Comparison of ENCODE assay signal across 10 mouse cellular contexts in the genomic region with DNA sequence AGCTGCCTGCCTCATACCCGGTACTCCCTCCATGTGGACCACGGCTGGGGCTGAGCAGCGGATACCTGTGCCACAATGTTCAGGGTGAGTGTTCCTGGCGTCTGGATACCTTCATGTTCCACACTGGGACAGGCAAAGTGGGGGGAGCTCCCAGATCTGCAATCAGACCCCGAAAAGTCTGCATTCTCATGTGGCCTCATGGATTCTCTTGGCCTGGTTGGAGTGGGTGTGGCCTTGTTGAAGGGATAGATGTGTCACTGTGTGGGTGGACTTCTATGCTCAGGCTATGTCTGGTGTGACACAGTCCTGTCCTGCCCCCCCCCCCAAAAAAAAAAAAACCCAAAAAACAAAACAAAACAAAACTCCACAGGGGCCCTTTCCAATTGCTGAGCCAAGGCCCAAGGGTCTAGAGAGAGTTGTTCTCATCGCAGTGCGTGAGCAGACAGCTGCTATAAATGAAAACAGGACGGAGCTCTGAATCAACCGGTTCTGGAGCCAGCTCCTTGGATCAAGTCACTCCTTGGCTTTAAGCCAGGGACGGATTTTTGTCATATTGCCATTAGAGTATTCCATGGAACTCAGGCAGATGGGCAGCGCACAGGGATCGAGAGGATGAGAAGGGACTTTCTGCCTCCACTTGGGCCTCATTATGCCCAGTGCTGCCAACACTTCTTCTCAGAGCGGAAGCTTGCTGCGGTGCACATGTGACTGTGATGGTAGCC. TPM values are rescaled to one million over a fixed set of nuclear protein-coding genes. Genes with fewer than 3 reads are reported as not detected.
A peak's percentile ranks its signal among the peaks of the same experiment; 100 is the strongest.
DNase-seq lines count a peak whose midpoint lies in the region; ATAC-seq and TF ChIP-seq lines count a peak whose summit lies in the region.
"Had no signal": no experiment of that assay in that cellular context is flagged by ENCODE, and none has a peak within 500 bp of the region (broad histone marks: within the 10 kb centered on the region; RNA-seq: fewer than 3 reads in every experiment).

No protein-coding gene starts in this region.

- no peak for TF ChIP-seq CTCF in kidney, adult 2 months (conservative IDR thresholded peaks at IDR 0.05; ENCODE audit: insufficient read depth, insufficient read length, low read depth, low read length)

- H3K4me1 ChIP-seq in heart, embryonic 10.5 days: peaks cover 17% of the 10 kb centered on the region
- H3K4me1 ChIP-seq in kidney, adult 2 months (ENCODE audit: control insufficient read depth, insufficient read depth, low read length): no peaks in the 10 kb centered on the region
- H3K4me1 ChIP-seq in limb, embryonic 14.5 days (ENCODE audit: control insufficient read depth, insufficient read depth, low read length): peaks cover 27% of the 10 kb centered on the region
- peaks cover 23% of the 10 kb centered on the region; the same call in 1 of the 2 replicates for H3K4me1 ChIP-seq in stomach, embryonic 14.5 days (ENCODE audit: control insufficient read depth, insufficient read depth, low read length)

- H3K27ac ChIP-seq in heart, embryonic 10.5 days: no peak overlapping the region
- H3K27ac ChIP-seq in kidney, adult 2 months (ENCODE audit: insufficient read depth, low read depth, low read length): peak overlapping the region; percentile 68; the same call in 1 of the 2 replicates
- peak overlapping the region; percentile 70 for H3K27ac ChIP-seq in limb, embryonic 14.5 days (replicated peaks; ENCODE audit: low read depth, low read length)
- peak overlapping the region; percentile 86 for H3K27ac ChIP-seq in stomach, embryonic 14.5 days (ENCODE audit: low read length)
- H3K27ac ChIP-seq: neural tube, embryonic 13.5 days had no signal

- H3K4me3 ChIP-seq in heart, embryonic 10.5 days: no peak overlapping the region
- no peak overlapping the region for H3K4me3 ChIP-seq in kidney, adult 2 months (ENCODE audit: insufficient read depth, low read depth, low read length)
- no peak overlapping the region for H3K4me3 ChIP-seq in limb, embryonic 14.5 days (replicated peaks; ENCODE audit: low read length)
- H3K4me3 ChIP-seq in stomach, embryonic 14.5 days (ENCODE audit: low read depth, low read length): no peak overlapping the region
- H3K4me3 ChIP-seq: erythroblast, embryonic 14.5 days; neural tube, embryonic 13.5 days had no signal

- peak; percentile 36 for ATAC-seq in limb, embryonic 14.5 days (ENCODE audit: low FRiP score, low read depth)
- ATAC-seq in stomach, embryonic 14.5 days (ENCODE audit: insufficient number of reproducible peaks, insufficient read depth, low FRiP score, low read depth): no peak
- no peak for ATAC-seq in erythroid progenitor cell, adult 5-6 weeks (replicated peaks; ENCODE audit: low FRiP score, poor library complexity, severe bottlenecking)

- no peaks in the 10 kb centered on the region for H3K9me3 ChIP-seq in heart, embryonic 10.5 days
- H3K9me3 ChIP-seq in limb, embryonic 14.5 days (ENCODE audit: control insufficient read depth, low read length): no peaks in the 10 kb centered on the region
- no peaks in the 10 kb centered on the region for H3K9me3 ChIP-seq in stomach, embryonic 14.5 days (ENCODE audit: control insufficient read depth, low read depth, low read length)
- H3K9me3 ChIP-seq: neural tube, embryonic 13.5 days had no signal

- WGBS in heart, embryonic 10.5 days: 85% methylated on average over 14 of the region's 14 CpGs
- 57% methylated on average over 14 of the region's 14 CpGs for WGBS in kidney, adult 2 months
- 54% methylated on average over 14 of the region's 14 CpGs for WGBS in limb, embryonic 14.5 days
- WGBS in stomach, embryonic 14.5 days: 61% methylated on average over 14 of the region's 14 CpGs

- no peak overlapping the region for H3K9ac ChIP-seq in limb, embryonic 14.5 days (ENCODE audit: low read depth, low read length, severe bottlenecking)
- no peak overlapping the region for H3K9ac ChIP-seq in stomach, embryonic 14.5 days (replicated peaks; ENCODE audit: low read depth, low read length)
- H3K9ac ChIP-seq: neural tube, embryonic 13.5 days had no signal

- no peak overlapping the region for H3K4me2 ChIP-seq in limb, embryonic 14.5 days (replicated peaks; ENCODE audit: low read depth, low read length, severe bottlenecking)
- no peak overlapping the region for H3K4me2 ChIP-seq in stomach, embryonic 14.5 days (replicated peaks; ENCODE audit: low read depth, low read length)
- H3K4me2 ChIP-seq: neural tube, embryonic 13.5 days had no signal

- no peaks in the 10 kb centered on the region for H3K36me3 ChIP-seq in heart, embryonic 10.5 days
- no peaks in the 10 kb centered on the region for H3K36me3 ChIP-seq in kidney, adult 2 months (ENCODE audit: control insufficient read depth, insufficient read depth, low read length)
- no peaks in the 10 kb centered on the region for H3K36me3 ChIP-seq in limb, embryonic 14.5 days (ENCODE audit: control insufficient read depth, insufficient read depth, low read length)
- no peaks in the 10 kb centered on the region for H3K36me3 ChIP-seq in stomach, embryonic 14.5 days (ENCODE audit: control insufficient read depth, insufficient read depth, low read length)
- H3K36me3 ChIP-seq: neural tube, embryonic 13.5 days had no signal

- no peak for TF ChIP-seq POLR2A in kidney, adult 2 months (IDR thresholded peaks at IDR 0.05; ENCODE audit: low read depth, low read length)
- no peak for TF ChIP-seq POLR2A in limb, embryonic 14.5 days (IDR thresholded peaks at IDR 0.05; ENCODE audit: borderline replicate concordance, extremely low read depth, insufficient read depth, insufficient read length)

- peak; percentile 94 to 95 for DNase-seq in heart, adult 18-20 months
- no peak for DNase-seq in heart, embryonic 10.5 days (ENCODE audit: low spot score)
- DNase-seq in brain, adult 2 months (ENCODE audit: low read depth, low spot score): peak; percentile 91
- peak; percentile 95 for DNase-seq in gastrocnemius, adult 18-20 months (ENCODE audit: low spot score)
- peak; percentile 90 for DNase-seq in kidney, adult 2 months
- peak; percentile 95 for DNase-seq in limb, embryonic 14.5 days (ENCODE audit: low spot score)

- no peaks in the 10 kb centered on the region for H3K27me3 ChIP-seq in heart, embryonic 10.5 days (ENCODE audit: insufficient read depth, poor library complexity, severe bottlenecking)
- no peaks in the 10 kb centered on the region for H3K27me3 ChIP-seq in kidney, adult 2 months (replicated peaks; ENCODE audit: control insufficient read depth, insufficient read depth, low read length)
- no peaks in the 10 kb centered on the region for H3K27me3 ChIP-seq in limb, embryonic 14.5 days (ENCODE audit: control insufficient read depth, insufficient read depth, low read length)
- no peaks in the 10 kb centered on the region for H3K27me3 ChIP-seq in stomach, embryonic 14.5 days (ENCODE audit: control insufficient read depth, insufficient read depth, low read length)
- H3K27me3 ChIP-seq: neural tube, embryonic 13.5 days had no signal

RNA-seq across cellular contexts. Expression of gene Sult5a1, which starts 16.2 kb away (rescaled TPM):
- total RNA-seq in heart, adult 18-20 months (2021): 1 to 10 TPM in 1 of 2 experiments, under 1 TPM in 1; 0.82 to 1.3 TPM
- 9.3 and 12.3 TPM in 2 replicates for polyA plus RNA-seq in heart, embryonic 10.5 days (2016; fragmentation: Nextera tagmentation; extraction: Ambion mirVana)
- total RNA-seq in gastrocnemius, adult 18-20 months (2021): 1 to 10 TPM; 1.7 to 2.2 TPM
- 10.8 and 11.2 TPM in 2 replicates for polyA plus RNA-seq in kidney, adult 2 months (2012; rRNA removed)
- polyA plus RNA-seq in limb, embryonic 14.5 days (2012; rRNA removed): 43.7 and 50.4 TPM in 2 replicates
- polyA plus RNA-seq in limb, embryonic 14.5 days (2014; fragmentation: Nextera tagmentation; extraction: Ambion mirVana): 31.7 and 33.2 TPM in 2 replicates
- 20.4 and 23.9 TPM in 2 replicates for polyA plus RNA-seq in stomach, embryonic 14.5 days (2014; fragmentation: Nextera tagmentation; extraction: Ambion mirVana)
- total RNA-seq in erythroid progenitor cell, adult 5-6 weeks (2015; ENCODE audit: low replicate concordance): not detected in 2 replicates
- not detected in 2 replicates for total RNA-seq in erythroid progenitor cell, adult 5-6 weeks (2017; ENCODE audit: low replicate concordance)

RNA-seq across cellular contexts. Expression of gene Cpne7, which starts 24.7 kb away (rescaled TPM):
- 1 to 10 TPM in 1 of 2 experiments, under 1 TPM in 1; 0.62 to 1.1 TPM for total RNA-seq in heart, adult 18-20 months (2021)
- polyA plus RNA-seq in heart, embryonic 10.5 days (2016; fragmentation: Nextera tagmentation; extraction: Ambion mirVana): 0.76 and 1.5 TPM in 2 replicates
- under 1 TPM in 1 of 2 experiments, not detected in 1; 0.14 TPM for total RNA-seq in gastrocnemius, adult 18-20 months (2021)
- polyA plus RNA-seq in kidney, adult 2 months (2012; rRNA removed): 2.5 and 3.4 TPM in 2 replicates
- polyA plus RNA-seq in limb, embryonic 14.5 days (2012; rRNA removed): 2.6 and 3.0 TPM in 2 replicates
- polyA plus RNA-seq in limb, embryonic 14.5 days (2014; fragmentation: Nextera tagmentation; extraction: Ambion mirVana): 0.50 and 0.86 TPM in 2 replicates
- 0.56 and 1.2 TPM in 2 replicates for polyA plus RNA-seq in stomach, embryonic 14.5 days (2014; fragmentation: Nextera tagmentation; extraction: Ambion mirVana)
- not detected in 2 replicates for total RNA-seq in erythroid progenitor cell, adult 5-6 weeks (2015; ENCODE audit: low replicate concordance)
- not detected in 2 replicates for total RNA-seq in erythroid progenitor cell, adult 5-6 weeks (2017; ENCODE audit: low replicate concordance)

RNA-seq across cellular contexts. Expression of gene Rpl13, which starts 39.8 kb away (rescaled TPM):
- total RNA-seq in heart, adult 18-20 months (2021): 100 to 1,000 TPM; 462 to 489 TPM
- polyA plus RNA-seq in heart, embryonic 10.5 days (2016; fragmentation: Nextera tagmentation; extraction: Ambion mirVana): 1,165 and 1,266 TPM in 2 replicates
- 100 to 1,000 TPM; 432 to 435 TPM for total RNA-seq in gastrocnemius, adult 18-20 months (2021)
- 960 and 1,412 TPM in 2 replicates for polyA plus RNA-seq in kidney, adult 2 months (2012; rRNA removed)
- polyA plus RNA-seq in limb, embryonic 14.5 days (2012; rRNA removed): 2,823 and 3,226 TPM in 2 replicates
- polyA plus RNA-seq in limb, embryonic 14.5 days (2014; fragmentation: Nextera tagmentation; extraction: Ambion mirVana): 1,836 and 1,953 TPM in 2 replicates
- 1,772 and 1,775 TPM in 2 replicates for polyA plus RNA-seq in stomach, embryonic 14.5 days (2014; fragmentation: Nextera tagmentation; extraction: Ambion mirVana)
- 320 and 376 TPM in 2 replicates for total RNA-seq in erythroid progenitor cell, adult 5-6 weeks (2015; ENCODE audit: low replicate concordance)
- total RNA-seq in erythroid progenitor cell, adult 5-6 weeks (2017; ENCODE audit: low replicate concordance): 611 and 691 TPM in 2 replicates

RNA-seq across cellular contexts. Expression of gene Dpep1, which starts 44.1 kb away (rescaled TPM):
- 10 to 100 TPM; 28.2 to 38.9 TPM for total RNA-seq in heart, adult 18-20 months (2021)
- 1.9 and 5.2 TPM in 2 replicates for polyA plus RNA-seq in heart, embryonic 10.5 days (2016; fragmentation: Nextera tagmentation; extraction: Ambion mirVana)
- 10 to 100 TPM in 1 of 2 experiments, 1 to 10 TPM in 1; 8.9 to 14.4 TPM for total RNA-seq in gastrocnemius, adult 18-20 months (2021)
- 360 and 388 TPM in 2 replicates for polyA plus RNA-seq in kidney, adult 2 months (2012; rRNA removed)
- 5.1 TPM in 2 replicates for polyA plus RNA-seq in limb, embryonic 14.5 days (2012; rRNA removed)
- 3.6 and 3.9 TPM in 2 replicates for polyA plus RNA-seq in limb, embryonic 14.5 days (2014; fragmentation: Nextera tagmentation; extraction: Ambion mirVana)
- 1.1 and 1.7 TPM in 2 replicates for polyA plus RNA-seq in stomach, embryonic 14.5 days (2014; fragmentation: Nextera tagmentation; extraction: Ambion mirVana)
- 0.84 and 2.2 TPM in 2 replicates for total RNA-seq in erythroid progenitor cell, adult 5-6 weeks (2015; ENCODE audit: low replicate concordance)
- total RNA-seq in erythroid progenitor cell, adult 5-6 weeks (2017; ENCODE audit: low replicate concordance): 0.39 TPM in 1 of 2 replicates, not detected in the other
- polyA plus RNA-seq: erythroblast, embryonic 14.5 days had no signal
